ENCODE assay signal across 14 mouse cellular contexts in genomic region chr2:170427704-170428103, GRCm38 (mm10). TPM values are rescaled to one million over a fixed set of nuclear protein-coding genes. Genes with fewer than 3 reads are reported as not detected.
DNase-seq lines count a peak whose midpoint lies in the region; ATAC-seq and TF ChIP-seq lines count a peak whose summit lies in the region.
"Had no signal": no experiment of that assay in that cellular context is flagged by ENCODE, and none has a peak within 500 bp of the region (broad histone marks: within the 10 kb centered on the region; RNA-seq: fewer than 3 reads in every experiment).

TSS of gene Bcas1 (minus strand) at chr2:170427845.

- WGBS in cerebellum, adult 2 months = 57% methylated on average over 8 of the region's 8 CpGs
- WGBS in neural tube, embryonic 12.5 days = 91% methylated on average over 8 of the region's 8 CpGs
- WGBS in stomach, embryonic 16.5 days = 62% methylated on average over 8 of the region's 8 CpGs

- H3K4me2 ChIP-seq in neural tube, embryonic 12.5 days (replicated peaks) = no peak within 1 kb of the TSS
- H3K4me2 ChIP-seq in stomach, embryonic 16.5 days (ENCODE audit: low read depth, low read length) = no peak within 1 kb of the TSS

- intact Hi-C loops in left cerebral cortex, postnatal 4 days (cut with DNase I) = no loop called here

- ATAC-seq in neural tube, embryonic 12.5 days (ENCODE audit: low FRiP score, low read depth) = no peak
- ATAC-seq in stomach, embryonic 16.5 days (ENCODE audit: insufficient read depth, low FRiP score) = peak; percentile 64; the same call in 1 of the 2 replicates
- no peak for ATAC-seq in CD4-positive, CD25-positive, alpha-beta regulatory T cell, adult 4 months

- no peaks in the 10 kb centered on the region for H3K27me3 ChIP-seq in cerebellum, adult 2 months (ENCODE audit: control insufficient read depth, insufficient read depth, low read length)
- H3K27me3 ChIP-seq in neural tube, embryonic 12.5 days (replicated peaks) = no peaks in the 10 kb centered on the region
- no peaks in the 10 kb centered on the region for H3K27me3 ChIP-seq in stomach, embryonic 16.5 days (ENCODE audit: control insufficient read depth, insufficient read depth, low read length)

- no peak within 1 kb of the TSS for H3K9ac ChIP-seq in neural tube, embryonic 12.5 days
- H3K9ac ChIP-seq in stomach, embryonic 16.5 days (ENCODE audit: low read length) = no peak within 1 kb of the TSS

- no peaks in the 10 kb centered on the region for H3K4me1 ChIP-seq in cerebellum, adult 2 months (ENCODE audit: control insufficient read depth, insufficient read depth, low read length)
- peaks cover 3% of the 10 kb centered on the region for H3K4me1 ChIP-seq in neural tube, embryonic 12.5 days
- H3K4me1 ChIP-seq in stomach, embryonic 16.5 days (ENCODE audit: control insufficient read depth, insufficient read depth, low read length) = no peaks in the 10 kb centered on the region

- no peak within 1 kb of the TSS for H3K27ac ChIP-seq in cerebellum, adult 2 months (ENCODE audit: insufficient read depth, low read length)
- no peak within 1 kb of the TSS for H3K27ac ChIP-seq in neural tube, embryonic 12.5 days
- H3K27ac ChIP-seq in stomach, embryonic 16.5 days (ENCODE audit: low read length) = peak within 1 kb of the TSS; percentile 7; the same call in 1 of the 2 replicates
- H3K27ac ChIP-seq: gastrocnemius, adult 2 months had no signal

- no peak for DNase-seq in cerebellum, adult 2 months
- no peak for DNase-seq in cerebellum, adult 9-10 months
- no peak for DNase-seq in neural tube, embryonic 10.5 days (ENCODE audit: extremely low spot score, low spot score)
- DNase-seq in left cerebral cortex, postnatal 4 days = no peak
- no peak for DNase-seq in embryo, embryonic 11 days
- DNase-seq: adrenal gland, postnatal 10 days; cerebellum, adult 18-20 months; gastrocnemius, adult 2 months; kidney, postnatal 14 days; right cerebral cortex, postnatal 14 days; thymus, adult 18-20 months had no signal

- no peak within 1 kb of the TSS for H3K4me3 ChIP-seq in cerebellum, adult 2 months (replicated peaks; ENCODE audit: insufficient read depth, low read depth, low read length)
- no peak within 1 kb of the TSS for H3K4me3 ChIP-seq in neural tube, embryonic 12.5 days
- H3K4me3 ChIP-seq in stomach, embryonic 16.5 days (replicated peaks; ENCODE audit: low read length) = no peak within 1 kb of the TSS
- H3K4me3 ChIP-seq: gastrocnemius, adult 2 months had no signal

- TF ChIP-seq POLR2A in cerebellum, adult 2 months (IDR thresholded peaks at IDR 0.05; ENCODE audit: borderline replicate concordance, insufficient read depth, low read length) = no peak

- no peaks in the 10 kb centered on the region for H3K36me3 ChIP-seq in neural tube, embryonic 12.5 days
- no peaks in the 10 kb centered on the region for H3K36me3 ChIP-seq in stomach, embryonic 16.5 days (ENCODE audit: control insufficient read depth, insufficient read depth, low read length)

- no peaks in the 10 kb centered on the region for H3K9me3 ChIP-seq in neural tube, embryonic 12.5 days
- H3K9me3 ChIP-seq in stomach, embryonic 16.5 days (replicated peaks; ENCODE audit: control insufficient read depth, low read length) = no peaks in the 10 kb centered on the region

- TF ChIP-seq CTCF in cerebellum, adult 2 months (IDR thresholded peaks at IDR 0.05; ENCODE audit: borderline replicate concordance, insufficient read depth, low read depth, low read length) = no peak

RNA-seq across cellular contexts. Expression of gene Bcas1, which starts in this region (rescaled TPM):
- polyA plus RNA-seq in cerebellum, adult 2 months (2012; rRNA removed) = 206 and 282 TPM in 2 replicates
- polyA plus RNA-seq in neural tube, embryonic 12.5 days (2016; fragmentation: Nextera tagmentation; extraction: Ambion mirVana) = 8.9 and 12.8 TPM in 2 replicates
- 10 to 100 TPM; 10.9 to 13.6 TPM for total RNA-seq in left cerebral cortex, postnatal 4 days (2021)
- polyA plus RNA-seq in stomach, embryonic 16.5 days (2015; fragmentation: Nextera tagmentation; extraction: Ambion mirVana) = 8.9 and 13.2 TPM in 2 replicates
- 1 to 10 TPM; 5.1 to 8.0 TPM for polyA plus RNA-seq in CD4-positive, CD25-positive, alpha-beta regulatory T cell, adult 4 months (2017; shearing (Covaris generic))

Comparison
In these comparisons a context has a peak if more than half of its experiments do, and no peak if none do; other contexts are left out.
1. RNA of gene Bcas1 (polyA plus RNA-seq): 206 to 282 TPM in cerebellum, adult 2 months; 8.9 to 12.8 TPM in neural tube, embryonic 12.5 days, 8.9 to 13.2 TPM in stomach, embryonic 16.5 days and 5.1 to 8.0 TPM in CD4-positive, CD25-positive, alpha-beta regulatory T cell, adult 4 months; every median in the first group is over 10 times any median in the second.